Mouse (Mus musculus): ENCODE data around the gene Gnb4.

- no peak for TF ChIP-seq CTCF (IDR thresholded peaks at IDR 0.05; ENCODE audit: extremely low read depth, insufficient read depth, insufficient read length, insufficient replicate concordance)
- TF ChIP-seq POLR2A (IDR thresholded peaks at IDR 0.05; ENCODE audit: low read depth, low read length), result no peak
Observed at GRCm38 (mm10) chr3:32535692-32536091, 80.7 kb downstream of the Gnb4 start.
